Mouse (Mus musculus) thymus, adult 2 months (tissue): ENCODE measurements around the gene 1500009C09Rik. TPM values are rescaled to one million over a fixed set of nuclear protein-coding genes. Genes with fewer than 3 reads are reported as not detected.

Experiments used
- DNase-seq: peaks from one replicate; pipeline ENCODE4 v3.0.0; 2021
- H3K27ac ChIP-seq: fragments of 200-500 bp; 2 replicates; pipeline ENCODE4 v1.5.1; 2012; ENCODE audit warnings: low read length, control low read depth; ENCODE audit not compliant: control insufficient read depth, insufficient read depth
- H3K27me3 ChIP-seq: fragments of 200-500 bp; 2 replicates; pipeline ENCODE4 v1.6.1; 2012; ENCODE audit warnings: mild to moderate bottlenecking, low read length, moderate library complexity, mixed read lengths; ENCODE audit not compliant: control insufficient read depth, insufficient read depth
- H3K36me3 ChIP-seq: fragments of 200-500 bp; 2 replicates; pipeline ENCODE4 v1.6.1; 2012; ENCODE audit warnings: mild to moderate bottlenecking, low read length, moderate library complexity; ENCODE audit not compliant: control insufficient read depth, insufficient read depth
- H3K4me1 ChIP-seq: fragments of 200-500 bp; replicated peaks from 2 replicates; pipeline ENCODE4 v1.6.1; 2012; ENCODE audit warnings: low read length; ENCODE audit not compliant: control insufficient read depth, insufficient read depth
- H3K4me3 ChIP-seq: fragments of 200-500 bp; 2 replicates; pipeline ENCODE4 v1.5.1; 2012; ENCODE audit warnings: mild to moderate bottlenecking, low read length, control low read depth, moderate library complexity; ENCODE audit not compliant: control insufficient read depth, insufficient read depth
- CTCF ChIP-seq: fragments of 200-500 bp; IDR thresholded peaks from 2 replicates; pipeline ENCODE4 v1.5.1; 2012; ENCODE audit warnings: mild to moderate bottlenecking, control low read depth, low read length, moderate library complexity, borderline replicate concordance; ENCODE audit not compliant: control insufficient read depth, poor library complexity, insufficient read depth; ENCODE audit errors: extremely low read depth
- POLR2A ChIP-seq: fragments of 200-500 bp; IDR thresholded peaks from 2 replicates; pipeline ENCODE4 v1.6.1; 2012; ENCODE audit warnings: mild to moderate bottlenecking, low read length, control low read depth, moderate library complexity; ENCODE audit not compliant: control insufficient read depth, poor library complexity, insufficient read depth; ENCODE audit errors: extremely low read depth
- WGBS: fragments of 180-500 bp; shearing (Covaris S2); methylation state at CpG from one replicate; pipeline ENCODE4 v1.1.7; 2018; 5-methylcytosine and 5-hydroxymethylcytosine counted together
- polyA plus RNA-seq: library from polyadenylated mRNA; depleted of rRNA; stranded (reverse); fragments of >200 nt; gene quantifications from 2 replicates; pipeline ENCODE4 v1.2.3, GENCODE M21; 2012

Gene 1500009C09Rik
- polyA plus RNA-seq, 1 experiment, result 0.24 TPM

- H3K27ac ChIP-seq, result no peak overlapping the region
- H3K4me3 ChIP-seq, result no peak overlapping the region
- WGBS, result 49% methylated on average over 9 of the region's 9 CpGs
- DNase-seq, result no peak
- no peaks in the 10 kb centered on the region for H3K36me3 ChIP-seq
- H3K27me3 ChIP-seq, result no peaks in the 10 kb centered on the region
- no peaks in the 10 kb centered on the region for H3K4me1 ChIP-seq
- TF ChIP-seq CTCF, result no peak
- no peak for TF ChIP-seq POLR2A
These were observed 16.6 kb downstream of the 1500009C09Rik start for GRCm38 (mm10) chr15:82268783-82269182.

GRCm38 (mm10) chr15:82271201-82271600, 19.0 kb downstream of the 1500009C09Rik start:
- Histone ChIP-seq H3K4me1 (peaks cover 4% of the 10 kb centered on the region; the same call in 1 of the 2 replicates), H3K27me3 (peaks cover 3% of the 10 kb centered on the region; the same call in 1 of the 2 replicates), H3K36me3 (no peaks in the 10 kb centered on the region), H3K4me3 (no peak overlapping the region), H3K27ac (no peak overlapping the region)
- TF ChIP-seq POLR2A, result no peak
- TF ChIP-seq CTCF, result peak; percentile 81; the same call in 1 of the 2 replicates
- DNase-seq, result peak; percentile 49
- 20% methylated on average over 5 of the region's 5 CpGs for WGBS

GRCm38 (mm10) chr15:82272295-82272694, 20.1 kb downstream of the 1500009C09Rik start:
- no peak for DNase-seq
- TF ChIP-seq POLR2A, result no peak
- no peak for TF ChIP-seq CTCF
- peaks cover 3% of the 10 kb centered on the region; the same call in 1 of the 2 replicates for H3K27me3 ChIP-seq
- no peaks in the 10 kb centered on the region for H3K36me3 ChIP-seq
- WGBS, result 82% methylated on average over 6 of the region's 6 CpGs
- no peak overlapping the region for H3K4me3 ChIP-seq
- no peak overlapping the region for H3K27ac ChIP-seq
- peaks cover 4% of the 10 kb centered on the region; the same call in 1 of the 2 replicates for H3K4me1 ChIP-seq

- no peak within 1 kb of the TSS for H3K27ac ChIP-seq
- DNase-seq, result no peak
- H3K4me1 ChIP-seq, result peaks cover 4% of the 10 kb centered on the region; the same call in 1 of the 2 replicates
- H3K4me3 ChIP-seq, result no peak within 1 kb of the TSS
- TF ChIP-seq POLR2A (no peak), CTCF (no peak)
- no peaks in the 10 kb centered on the region for H3K36me3 ChIP-seq
- 32% methylated on average over 6 of the region's 6 CpGs for WGBS
- H3K27me3 ChIP-seq, result peaks cover 3% of the 10 kb centered on the region; the same call in 1 of the 2 replicates
These were observed 22.4 kb downstream of the 1500009C09Rik start, which contains the start of gene Sept3 for GRCm38 (mm10) chr15:82274593-82274926. Sept3 (plus strand) TSS chr15:82274893.

GRCm38 (mm10) chr15:82274927-82275901, 23.0 kb downstream of the 1500009C09Rik start:
- DNase-seq, result peak; percentile 20
- Histone ChIP-seq H3K4me1 (peaks cover 4% of the 10 kb centered on the region; the same call in 1 of the 2 replicates), H3K27ac (no peak overlapping the region), H3K36me3 (no peaks in the 10 kb centered on the region), H3K4me3 (no peak overlapping the region), H3K27me3 (peaks cover 3% of the 10 kb centered on the region; the same call in 1 of the 2 replicates)
- TF ChIP-seq CTCF (no peak), POLR2A (no peak)
- WGBS, result 3% methylated on average over 86 of the region's 86 CpGs

GRCm38 (mm10) chr15:82277591-82277990, 25.4 kb downstream of the 1500009C09Rik start:
- TF ChIP-seq CTCF (no peak), POLR2A (no peak)
- DNase-seq, result no peak
- Histone ChIP-seq H3K36me3 (no peaks in the 10 kb centered on the region), H3K27ac (no peak overlapping the region), H3K4me1 (peaks cover 4% of the 10 kb centered on the region; the same call in 1 of the 2 replicates), H3K4me3 (no peak overlapping the region), H3K27me3 (peaks cover 3% of the 10 kb centered on the region; the same call in 1 of the 2 replicates)
- WGBS, result 11% methylated on average over 5 of the region's 5 CpGs
